Comparison of ENCODE assay signal across 23 mouse cellular contexts in genomic region chr6:147017906-147018305, GRCm38 (mm10). TPM values are rescaled to one million over a fixed set of nuclear protein-coding genes. Genes with fewer than 3 reads are reported as not detected.
"Had no signal": no experiment of that assay in that cellular context is flagged by ENCODE, and none has a peak within 500 bp of the region (broad histone marks: within the 10 kb centered on the region; RNA-seq: fewer than 3 reads in every experiment).

No protein-coding gene starts in this region.

- H3K27me3 ChIP-seq: kidney, embryonic 15.5 days; limb, embryonic 12.5 days; limb, embryonic 15.5 days; liver, embryonic 12.5 days; liver, embryonic 15.5 days; neural tube, embryonic 12.5 days; neural tube, embryonic 15.5 days had no signal

- H3K27ac ChIP-seq: kidney, embryonic 15.5 days; limb, embryonic 12.5 days; limb, embryonic 15.5 days; liver, embryonic 12.5 days; liver, embryonic 15.5 days; neural tube, embryonic 12.5 days; neural tube, embryonic 15.5 days; stomach, postnatal 0 days had no signal

- DNase-seq: kidney, postnatal 10 days; kidney, postnatal 36 days; left cerebral cortex, postnatal 4 days; lung, adult 2 months; lung, postnatal 14 days; lung, postnatal 4 days; midbrain, embryonic 14.5 days; right cerebral cortex, adult 18-20 months; right cerebral cortex, postnatal 14 days; right cerebral cortex, postnatal 4 days; thymus, adult 2 months; thymus, postnatal 14 days; thymus, postnatal 4 days had no signal

- H3K9ac ChIP-seq: kidney, embryonic 15.5 days; limb, embryonic 12.5 days; limb, embryonic 15.5 days; liver, embryonic 12.5 days; liver, embryonic 15.5 days; neural tube, embryonic 12.5 days; neural tube, embryonic 15.5 days had no signal

- H3K4me2 ChIP-seq: kidney, embryonic 15.5 days; limb, embryonic 12.5 days; limb, embryonic 15.5 days; liver, embryonic 12.5 days; liver, embryonic 15.5 days; midbrain, embryonic 11.5 days; neural tube, embryonic 12.5 days; neural tube, embryonic 15.5 days had no signal

- H3K36me3 ChIP-seq: neural tube, embryonic 12.5 days; neural tube, embryonic 15.5 days had no signal

- H3K4me3 ChIP-seq: kidney, embryonic 15.5 days; limb, embryonic 12.5 days; limb, embryonic 15.5 days; liver, embryonic 12.5 days; liver, embryonic 15.5 days; neural tube, embryonic 12.5 days; neural tube, embryonic 15.5 days had no signal

- ATAC-seq: liver, embryonic 12.5 days had no signal

- H3K4me1 ChIP-seq: kidney, embryonic 15.5 days; limb, embryonic 12.5 days; limb, embryonic 15.5 days; liver, embryonic 12.5 days; liver, embryonic 15.5 days; neural tube, embryonic 12.5 days; neural tube, embryonic 15.5 days had no signal

- H3K9me3 ChIP-seq: kidney, embryonic 15.5 days; limb, embryonic 12.5 days; limb, embryonic 15.5 days; liver, embryonic 12.5 days; liver, embryonic 15.5 days; neural tube, embryonic 12.5 days; neural tube, embryonic 15.5 days had no signal

RNA-seq across cellular contexts. Expression of gene Rep15, which starts 14.5 kb away (rescaled TPM):
- total RNA-seq: megakaryocyte progenitor cell, adult 5-6 weeks had no signal
